Mouse (Mus musculus): ENCODE results near the gene Grpel1.

The Grpel1 gene

DNA sequence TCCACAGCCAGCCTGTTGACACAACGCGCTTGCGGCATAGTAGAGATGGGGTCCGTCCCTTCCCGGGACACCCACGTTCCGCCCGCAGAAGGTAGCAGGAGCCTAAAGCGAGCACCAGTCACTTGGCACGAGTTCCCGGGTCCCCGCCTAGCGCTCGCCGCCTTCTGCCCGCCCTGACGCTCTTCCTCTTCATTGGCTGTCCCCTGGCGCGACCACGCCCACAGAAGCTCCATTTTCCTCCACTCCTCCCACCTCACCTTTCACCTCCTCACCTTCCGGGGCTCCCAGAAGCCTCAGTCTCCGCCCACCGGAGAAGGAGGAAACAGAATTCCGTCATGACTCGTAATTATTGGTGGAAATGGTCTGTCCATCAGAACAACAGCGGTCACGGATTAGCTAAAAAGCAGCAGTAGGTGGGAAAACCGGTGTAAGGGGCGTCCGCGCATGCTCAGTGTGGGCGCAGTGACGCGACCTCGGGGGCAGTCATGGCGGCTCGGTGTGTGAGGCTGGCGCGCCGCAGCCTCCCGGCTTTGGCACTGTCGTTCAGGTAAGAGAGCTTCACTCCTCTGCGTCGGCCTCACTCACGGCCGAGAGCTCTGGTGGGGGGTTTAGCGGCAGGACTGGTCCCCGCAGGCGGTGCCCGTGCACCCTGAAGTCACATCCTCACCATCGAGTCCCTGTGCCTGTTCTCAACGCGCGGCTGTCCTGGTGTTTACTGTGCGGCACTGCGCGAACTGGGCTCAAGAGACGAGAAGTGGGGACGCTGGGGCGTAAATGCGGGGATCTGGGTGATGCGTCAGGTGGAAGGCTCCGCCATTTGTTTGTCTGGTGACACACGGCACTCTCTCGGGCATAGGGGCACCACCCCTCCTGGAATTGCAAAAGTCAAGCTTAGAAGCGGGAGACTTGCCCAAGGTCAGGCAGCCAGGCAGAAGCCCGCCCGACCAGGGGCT, at the start of gene Grpel1:
TSS of gene Grpel1 (plus strand) at position 290 of the 953 bp plus-strand sequence.
- no peak for TF ChIP-seq GATA4 (IDR thresholded peaks at IDR 0.05; ENCODE audit: insufficient replicate concordance, low read length)

GRCm38 (mm10) chr5:36419861-36420260, 44.9 kb upstream of the Grpel1 start:
- no peak for TF ChIP-seq GATA4 (IDR thresholded peaks at IDR 0.05; ENCODE audit: insufficient replicate concordance, low read length)

- TF ChIP-seq GATA4 (IDR thresholded peaks at IDR 0.05; ENCODE audit: insufficient replicate concordance, low read length), result no peak
Measured at GRCm38 (mm10) chr5:36422689-36423088, 42.1 kb upstream of the Grpel1 start.

DNA sequence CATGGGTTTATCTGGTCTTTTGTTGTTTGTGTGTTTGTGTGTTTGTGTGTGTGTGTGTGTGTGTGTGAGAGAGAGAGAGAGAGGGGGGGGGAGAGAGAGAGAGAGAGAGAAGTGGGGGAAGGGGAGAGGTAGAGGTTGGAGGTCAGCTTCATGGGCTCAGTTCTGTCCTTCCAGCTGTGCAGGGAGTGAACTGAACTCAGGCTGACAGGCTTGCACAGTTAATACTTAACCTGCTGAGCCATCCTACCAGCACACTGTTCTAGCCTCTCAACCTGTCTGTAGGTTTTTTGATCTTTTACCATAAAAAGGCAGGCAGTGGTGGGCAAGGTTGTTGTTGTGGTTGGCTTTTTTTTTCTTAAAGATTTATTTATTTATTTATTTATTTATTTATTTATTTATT, 40.1 kb upstream of the Grpel1 start:
- TF ChIP-seq GATA4 (IDR thresholded peaks at IDR 0.05; ENCODE audit: insufficient replicate concordance, low read length), result no peak

GRCm38 (mm10) chr5:36426404-36426803, 38.4 kb upstream of the Grpel1 start:
- TF ChIP-seq GATA4 (IDR thresholded peaks at IDR 0.05; ENCODE audit: insufficient replicate concordance, low read length), result no peak

- no peak for TF ChIP-seq GATA4 (IDR thresholded peaks at IDR 0.05; ENCODE audit: insufficient replicate concordance, low read length)
Measured at GRCm38 (mm10) chr5:36427831-36428230, 37.0 kb upstream of the Grpel1 start.

DNA sequence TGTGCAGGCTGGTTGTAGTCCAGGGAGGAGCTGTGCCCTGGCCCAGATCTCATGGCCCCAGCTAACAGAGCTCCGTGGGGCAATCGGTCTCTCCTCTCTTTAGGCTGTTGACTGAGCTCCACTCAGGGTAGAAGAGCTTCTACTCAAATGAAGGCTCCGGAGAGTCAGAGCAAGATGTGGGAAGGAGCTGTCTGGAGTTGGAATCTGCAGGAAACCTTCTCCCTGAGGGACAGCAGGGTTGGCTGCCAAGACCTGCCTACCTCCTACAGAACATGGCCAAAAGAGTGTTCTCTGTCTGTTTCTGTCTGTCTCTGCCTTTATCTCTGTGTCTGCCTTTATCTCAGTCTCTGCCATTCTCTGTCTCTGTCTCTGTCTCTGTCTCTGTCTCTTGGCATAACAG, 35.2 kb upstream of the Grpel1 start:
- TF ChIP-seq GATA4 (IDR thresholded peaks at IDR 0.05; ENCODE audit: insufficient replicate concordance, low read length), result no peak

- no peak for TF ChIP-seq GATA4 (IDR thresholded peaks at IDR 0.05; ENCODE audit: insufficient replicate concordance, low read length)
Measured at GRCm38 (mm10) chr5:36431711-36432110, 33.1 kb upstream of the Grpel1 start.

DNA sequence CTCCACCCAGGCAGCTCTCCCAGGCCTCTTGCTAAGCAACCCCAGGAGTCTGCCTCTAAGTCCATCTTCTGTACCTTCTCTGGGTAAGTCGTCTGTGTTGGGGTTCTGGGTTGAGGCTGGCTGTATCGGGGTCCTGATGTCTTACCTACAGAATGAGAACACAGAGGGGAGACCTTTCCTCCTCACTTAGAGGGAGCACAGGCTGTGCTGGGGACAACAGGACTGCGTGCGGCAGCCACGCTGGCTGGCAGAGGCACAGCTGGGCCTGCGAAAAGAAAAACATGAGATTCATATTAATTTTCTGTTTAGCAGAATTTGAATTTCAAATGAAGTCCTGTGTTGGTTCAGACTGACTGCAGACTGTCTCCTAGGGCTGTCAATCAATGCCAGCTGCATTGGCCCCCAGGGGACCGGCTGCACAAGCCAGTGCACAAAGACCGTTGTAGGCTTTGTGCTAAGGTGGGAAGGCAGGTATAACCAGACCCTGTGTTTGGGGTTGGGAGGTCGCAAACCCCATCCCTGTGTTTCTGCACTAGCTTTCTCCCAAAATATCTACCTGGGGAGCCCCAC, 30.3 kb upstream of the Grpel1 start:
- no peak for TF ChIP-seq GATA4 (IDR thresholded peaks at IDR 0.05; ENCODE audit: insufficient replicate concordance, low read length)

GRCm38 (mm10) chr5:36436858-36437257, 27.9 kb upstream of the Grpel1 start:
- no peak for TF ChIP-seq GATA4 (IDR thresholded peaks at IDR 0.05; ENCODE audit: insufficient replicate concordance, low read length)

DNA sequence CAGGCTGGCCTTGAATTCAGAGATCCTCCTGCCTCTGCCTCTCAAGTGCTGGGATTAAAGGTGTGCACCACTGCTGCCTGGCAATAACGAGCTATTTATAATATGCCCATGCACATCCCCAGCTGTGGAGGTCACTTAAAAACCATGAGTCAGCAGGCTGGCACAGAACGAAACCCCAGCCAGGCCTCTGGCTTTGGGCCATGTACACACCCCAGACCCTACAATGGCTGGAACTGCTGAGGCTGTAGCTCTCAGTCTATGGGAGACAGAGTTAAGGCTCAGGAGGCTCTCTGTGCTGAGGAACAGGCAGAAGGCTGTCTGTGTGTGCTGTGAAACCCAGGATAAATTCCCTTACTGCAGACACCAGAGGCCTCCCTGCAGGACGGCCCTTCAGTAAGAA, 24.1 kb upstream of the Grpel1 start:
- no peak for TF ChIP-seq GATA4 (IDR thresholded peaks at IDR 0.05; ENCODE audit: insufficient replicate concordance, low read length)

DNA sequence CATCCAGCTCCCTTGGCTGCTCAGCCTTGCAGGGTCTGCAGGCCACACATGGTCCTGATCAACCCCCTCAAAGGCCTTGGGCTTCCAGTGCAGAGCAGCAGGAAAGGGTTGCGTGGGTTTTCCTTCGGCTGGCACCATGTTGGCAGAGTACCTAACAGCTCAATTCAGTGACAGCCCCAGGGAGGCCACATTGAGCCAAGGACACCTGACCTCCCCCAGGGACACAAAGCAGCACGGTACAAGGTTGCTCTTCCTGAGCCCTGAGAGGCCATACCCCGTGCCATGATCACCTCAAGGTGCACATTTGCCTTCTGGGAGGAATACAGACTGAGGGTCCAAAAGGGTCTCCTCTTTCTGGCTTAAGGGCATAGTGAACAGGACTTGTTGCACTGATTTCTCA, 20.2 kb upstream of the Grpel1 start:
- no peak for TF ChIP-seq GATA4 (IDR thresholded peaks at IDR 0.05; ENCODE audit: insufficient replicate concordance, low read length)

DNA sequence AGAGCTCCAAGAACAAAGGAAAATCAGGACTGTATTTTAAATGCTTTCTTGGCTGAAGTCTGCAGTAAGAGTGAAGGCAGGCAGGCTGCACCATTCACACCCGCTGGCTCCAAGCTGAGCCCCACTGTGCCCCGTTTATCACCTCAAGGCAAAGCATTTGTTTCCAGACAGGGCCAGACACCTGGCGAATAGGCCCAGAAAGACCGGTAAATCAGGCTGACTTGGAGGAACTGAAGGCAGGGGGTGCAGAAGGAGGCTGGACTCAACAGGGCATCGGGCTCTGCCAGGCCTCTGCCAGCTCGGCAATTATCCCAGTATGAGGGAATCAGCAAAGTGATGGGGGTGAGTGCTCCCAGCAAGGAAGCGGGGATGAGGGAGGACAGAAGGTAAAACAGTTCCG, 19.8 kb upstream of the Grpel1 start:
- no peak for TF ChIP-seq GATA4 (IDR thresholded peaks at IDR 0.05; ENCODE audit: insufficient replicate concordance, low read length)

DNA sequence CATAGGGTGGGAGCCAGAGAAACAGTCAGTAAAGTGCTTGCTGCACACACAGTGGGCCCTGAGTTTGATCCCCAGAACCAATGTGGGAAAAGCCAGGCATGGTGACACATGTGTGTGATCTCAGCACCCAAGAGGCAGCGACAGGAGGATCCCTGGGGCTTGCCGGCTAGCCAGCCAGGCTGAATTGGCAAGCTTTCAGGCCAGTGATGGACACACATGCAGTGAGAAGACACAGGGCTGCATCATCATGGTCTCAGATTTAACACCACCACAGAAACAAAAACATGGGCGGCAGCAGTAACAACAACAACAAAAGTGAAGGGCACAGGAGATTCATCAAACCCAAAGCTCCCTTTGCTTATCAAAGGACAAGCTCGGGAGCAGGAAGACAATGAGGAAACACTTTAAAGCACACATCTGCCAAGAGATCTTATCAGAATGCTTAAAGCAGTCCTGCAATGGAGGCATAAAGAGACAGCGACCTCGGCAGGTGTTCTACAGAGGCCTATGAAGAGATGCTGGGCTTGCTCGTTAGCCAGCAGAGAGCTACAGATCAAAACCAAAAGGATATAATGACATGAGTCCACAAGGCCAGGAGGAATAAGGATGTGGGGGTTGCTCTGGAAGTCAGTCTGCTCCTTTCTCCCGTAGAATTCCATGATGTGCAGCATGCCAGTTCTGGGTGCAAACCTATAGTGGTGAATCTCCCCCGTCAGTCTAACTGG, 18.5 kb upstream of the Grpel1 start:
- TF ChIP-seq GATA4 (IDR thresholded peaks at IDR 0.05; ENCODE audit: insufficient replicate concordance, low read length), result no peak

DNA sequence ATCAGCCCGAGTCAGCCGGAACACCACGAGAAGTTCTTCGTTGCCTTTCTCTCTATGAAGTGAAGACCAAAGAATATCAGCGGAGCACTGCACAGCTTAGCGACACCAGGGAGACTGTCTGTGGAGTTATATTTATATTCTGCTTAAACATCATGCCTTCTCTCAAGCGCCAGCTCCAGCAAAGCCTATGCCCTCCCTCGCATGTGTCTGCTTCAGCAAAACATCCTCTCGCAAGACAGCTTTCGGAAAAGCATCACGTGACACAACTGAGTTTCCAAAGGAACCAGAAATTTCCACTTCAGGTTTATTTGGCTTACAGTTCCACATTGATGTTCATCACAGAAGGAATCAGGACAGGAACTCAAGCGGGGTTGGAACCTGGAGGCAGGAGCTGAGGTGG, 16.9 kb upstream of the Grpel1 start:
- TF ChIP-seq GATA4 (IDR thresholded peaks at IDR 0.05; ENCODE audit: insufficient replicate concordance, low read length), result no peak
